ENCODE assay signal across 25 mouse cellular contexts in the genomic region with DNA sequence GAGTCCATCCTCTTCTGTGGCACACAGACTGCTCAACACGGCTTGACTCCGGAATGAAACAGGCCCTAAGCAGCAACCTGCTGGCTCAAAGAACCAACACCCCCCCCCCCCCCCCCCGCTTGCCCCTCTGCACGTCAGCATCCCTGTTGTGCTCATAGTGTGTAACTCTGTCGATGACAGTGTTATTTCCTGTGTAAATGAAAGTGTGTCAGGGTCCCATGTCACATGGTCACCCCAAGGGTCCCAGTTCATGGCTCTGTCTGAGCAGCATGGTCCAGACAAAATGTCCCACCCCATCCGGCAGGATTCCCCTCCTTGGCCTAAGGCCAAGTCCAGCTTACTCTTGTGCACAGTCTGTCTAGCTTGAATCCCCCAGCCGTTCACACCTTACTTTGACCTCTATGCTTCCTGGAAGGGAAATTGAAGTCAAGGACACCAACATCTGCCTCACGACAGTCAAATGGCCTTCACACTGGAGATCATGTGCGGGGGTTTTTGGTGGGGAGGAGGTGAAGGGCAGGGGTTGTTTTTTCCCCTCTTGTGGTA. TPM values are rescaled to one million over a fixed set of nuclear protein-coding genes. Genes with fewer than 3 reads are reported as not detected.
DNase-seq lines count a peak whose midpoint lies in the region; ATAC-seq lines count a peak whose summit lies in the region.
"Had no signal": no experiment of that assay in that cellular context is flagged by ENCODE, and none has a peak within 500 bp of the region (broad histone marks: within the 10 kb centered on the region; RNA-seq: fewer than 3 reads in every experiment).

No protein-coding gene starts in this region.

- no peak for DNase-seq in embryonic facial prominence, embryonic 10.5 days (ENCODE audit: low spot score)
- peak; percentile 25 to 33 for DNase-seq in kidney, postnatal 36 days
- no peak for DNase-seq in kidney, postnatal 10 days
- peak; percentile 49 for DNase-seq in testis, postnatal 10 days (ENCODE audit: low spot score)
- DNase-seq in testis, postnatal 14 days (ENCODE audit: low spot score): no peak
- DNase-seq in left cerebral cortex, postnatal 25 days (ENCODE audit: low spot score in 2 of 2): no peak
- DNase-seq in thymus, postnatal 10 days (ENCODE audit: low spot score in 2 of 2): no peak
- DNase-seq: adrenal gland, postnatal 10 days; cerebellum, adult 2 months; cerebellum, postnatal 25 days; heart, postnatal 36 days; kidney, adult 11 months; lung, adult 18-20 months; midbrain, embryonic 14.5 days had no signal

- WGBS in embryonic facial prominence, embryonic 13.5 days: 74% methylated on average over 9 of the region's 9 CpGs
- 85% methylated on average over 9 of the region's 9 CpGs for WGBS in embryonic facial prominence, embryonic 10.5 days

- no peaks in the 10 kb centered on the region for H3K9me3 ChIP-seq in embryonic facial prominence, embryonic 13.5 days
- H3K9me3 ChIP-seq in embryonic facial prominence, embryonic 10.5 days: no peaks in the 10 kb centered on the region
- H3K9me3 ChIP-seq: heart, embryonic 13.5 days; limb, embryonic 13.5 days; liver, embryonic 12.5 days; neural tube, embryonic 15.5 days; stomach, embryonic 15.5 days had no signal

- no peak overlapping the region for H3K4me2 ChIP-seq in embryonic facial prominence, embryonic 13.5 days
- H3K4me2 ChIP-seq: heart, embryonic 13.5 days; limb, embryonic 13.5 days; liver, embryonic 12.5 days; neural tube, embryonic 15.5 days; stomach, embryonic 15.5 days had no signal

- H3K4me1 ChIP-seq in embryonic facial prominence, embryonic 13.5 days: 0 out of 2 replicates have a peak, but pooled peaks cover 7% of the 10 kb centered on the region
- H3K4me1 ChIP-seq in embryonic facial prominence, embryonic 10.5 days: no peaks in the 10 kb centered on the region
- H3K4me1 ChIP-seq: liver, embryonic 12.5 days; neural tube, embryonic 15.5 days; stomach, embryonic 15.5 days had no signal

- no peak overlapping the region for H3K4me3 ChIP-seq in embryonic facial prominence, embryonic 13.5 days
- no peak overlapping the region for H3K4me3 ChIP-seq in embryonic facial prominence, embryonic 10.5 days
- H3K4me3 ChIP-seq: heart, embryonic 13.5 days; layer of hippocampus, adult 2 months; limb, embryonic 13.5 days; liver, embryonic 12.5 days; neural tube, embryonic 15.5 days; stomach, embryonic 15.5 days had no signal

- H3K9ac ChIP-seq in embryonic facial prominence, embryonic 13.5 days: no peak overlapping the region
- H3K9ac ChIP-seq: heart, embryonic 13.5 days; limb, embryonic 13.5 days; liver, embryonic 12.5 days; neural tube, embryonic 15.5 days; stomach, embryonic 15.5 days had no signal

- no peak overlapping the region for H3K27ac ChIP-seq in embryonic facial prominence, embryonic 13.5 days
- H3K27ac ChIP-seq in embryonic facial prominence, embryonic 10.5 days (replicated peaks): no peak overlapping the region
- H3K27ac ChIP-seq: heart, embryonic 13.5 days; layer of hippocampus, adult 2 months; limb, embryonic 13.5 days; liver, embryonic 12.5 days; neural tube, embryonic 15.5 days; stomach, embryonic 15.5 days had no signal

- H3K27me3 ChIP-seq in embryonic facial prominence, embryonic 13.5 days: no peaks in the 10 kb centered on the region
- H3K27me3 ChIP-seq in embryonic facial prominence, embryonic 10.5 days (replicated peaks; ENCODE audit: low read depth, poor library complexity, severe bottlenecking): no peaks in the 10 kb centered on the region
- H3K27me3 ChIP-seq: heart, embryonic 13.5 days; limb, embryonic 13.5 days; liver, embryonic 12.5 days; neural tube, embryonic 15.5 days; stomach, embryonic 15.5 days had no signal

- intact Hi-C loops in left cerebral cortex, postnatal 25 days (cut with DNase I): no loop called here

- H3K36me3 ChIP-seq in embryonic facial prominence, embryonic 13.5 days: no peaks in the 10 kb centered on the region
- no peaks in the 10 kb centered on the region for H3K36me3 ChIP-seq in embryonic facial prominence, embryonic 10.5 days (replicated peaks)
- H3K36me3 ChIP-seq: heart, embryonic 13.5 days; limb, embryonic 13.5 days; liver, embryonic 12.5 days; neural tube, embryonic 15.5 days; stomach, embryonic 15.5 days had no signal

- 0 out of 2 replicates have a peak, but pooled peaks have one; percentile 37 for ATAC-seq in embryonic facial prominence, embryonic 13.5 days (ENCODE audit: insufficient number of reproducible peaks, insufficient read depth, low FRiP score, low TSS enrichment, low read depth)
- ATAC-seq: activated CD4-positive, CD25-positive, alpha-beta regulatory T cell, adult 4 months; forebrain, embryonic 14.5 days; hindbrain, embryonic 16.5 days; liver, embryonic 12.5 days; Patski had no signal

RNA-seq across cellular contexts. Expression of gene Cemip2, which starts 10.6 kb away (rescaled TPM):
- polyA plus RNA-seq in embryonic facial prominence, embryonic 13.5 days (2015; fragmentation: Nextera tagmentation; extraction: Ambion mirVana): 33.4 and 34.4 TPM in 2 replicates
- polyA plus RNA-seq in embryonic facial prominence, embryonic 10.5 days (2016; fragmentation: Nextera tagmentation; extraction: Ambion mirVana): 61.4 and 71.0 TPM in 2 replicates
- 10 to 100 TPM; 12.9 to 13.8 TPM for total RNA-seq in left cerebral cortex, postnatal 25 days (2021)

Comparison
In these comparisons a context has a peak if more than half of its experiments do, and no peak if none do; other contexts are left out.
1. DNase-seq: peak in kidney, postnatal 36 days (2 of 2) and testis, postnatal 10 days (single experiment); none in embryonic facial prominence, embryonic 10.5 days (single experiment), kidney, postnatal 10 days (single experiment), testis, postnatal 14 days (single experiment), left cerebral cortex, postnatal 25 days (0 of 2) and thymus, postnatal 10 days (0 of 2).